Mouse (Mus musculus) liver, embryonic 13.5 days (tissue): ENCODE data around the gene Lmna. TPM values are rescaled to one million over a fixed set of nuclear protein-coding genes. Genes with fewer than 3 reads are reported as not detected.

Experiments used
- ATAC-seq: fragments of 200-750 bp; cut with Nextera tagmentation; 2 replicates; pipeline ENCODE4 v1.8.0; 2017; ENCODE audit warnings: low read depth, mild to moderate bottlenecking, moderate number of reproducible peaks, moderate library complexity
- DNase-seq: peaks from one replicate; pipeline ENCODE4 v3.0.0; 2022
- H3K27ac ChIP-seq: fragments of 300-500 bp; sonication (generic); 2 replicates; pipeline ENCODE4 v1.5.1; 2015; ENCODE audit warnings: moderate library complexity, mild to moderate bottlenecking, inconsistent platforms
- H3K27me3 ChIP-seq: fragments of 300-500 bp; sonication (generic); 2 replicates; pipeline ENCODE4 v1.6.1; 2015; ENCODE audit warnings: mild to moderate bottlenecking, inconsistent platforms
- H3K36me3 ChIP-seq: fragments of 300-500 bp; sonication (generic); 2 replicates; pipeline ENCODE4 v1.6.1; 2015; ENCODE audit warnings: mild to moderate bottlenecking, inconsistent platforms
- H3K4me1 ChIP-seq: fragments of 300-500 bp; sonication (generic); replicated peaks from 2 replicates; pipeline ENCODE4 v1.6.1; 2015; ENCODE audit warnings: inconsistent platforms
- H3K4me2 ChIP-seq: fragments of 300-500 bp; sonication (generic); 2 replicates; pipeline ENCODE4 v1.6.1; 2015; ENCODE audit warnings: inconsistent platforms, mild to moderate bottlenecking, moderate library complexity
- H3K4me3 ChIP-seq: fragments of 300-500 bp; sonication (generic); replicated peaks from 2 replicates; pipeline ENCODE4 v1.5.1; 2015; ENCODE audit warnings: mild to moderate bottlenecking, inconsistent platforms
- H3K9ac ChIP-seq: fragments of 300-500 bp; sonication (generic); 2 replicates; pipeline ENCODE4 v1.6.1; 2015; ENCODE audit warnings: mild to moderate bottlenecking, inconsistent platforms
- H3K9me3 ChIP-seq: fragments of 300-500 bp; sonication (generic); replicated peaks from 2 replicates; pipeline ENCODE4 v1.6.1; 2016; ENCODE audit warnings: inconsistent platforms
- WGBS: fragments of 180-500 bp; shearing (Covaris S2); methylation state at CpG from one replicate; pipeline ENCODE4 v1.1.7; 2015; ENCODE audit not compliant: insufficient replicate concordance; 5-methylcytosine and 5-hydroxymethylcytosine counted together
- polyA plus RNA-seq: library from polyadenylated mRNA; unstranded; fragments of >200 nt; fragmentation: Nextera tagmentation; extraction: Ambion mirVana; gene quantifications from 2 replicates; pipeline ENCODE4 v1.2.1, GENCODE M21; 2015

Lmna gene
- polyA plus RNA-seq, 1 experiment from 2014 or later: 165 TPM

DNA sequence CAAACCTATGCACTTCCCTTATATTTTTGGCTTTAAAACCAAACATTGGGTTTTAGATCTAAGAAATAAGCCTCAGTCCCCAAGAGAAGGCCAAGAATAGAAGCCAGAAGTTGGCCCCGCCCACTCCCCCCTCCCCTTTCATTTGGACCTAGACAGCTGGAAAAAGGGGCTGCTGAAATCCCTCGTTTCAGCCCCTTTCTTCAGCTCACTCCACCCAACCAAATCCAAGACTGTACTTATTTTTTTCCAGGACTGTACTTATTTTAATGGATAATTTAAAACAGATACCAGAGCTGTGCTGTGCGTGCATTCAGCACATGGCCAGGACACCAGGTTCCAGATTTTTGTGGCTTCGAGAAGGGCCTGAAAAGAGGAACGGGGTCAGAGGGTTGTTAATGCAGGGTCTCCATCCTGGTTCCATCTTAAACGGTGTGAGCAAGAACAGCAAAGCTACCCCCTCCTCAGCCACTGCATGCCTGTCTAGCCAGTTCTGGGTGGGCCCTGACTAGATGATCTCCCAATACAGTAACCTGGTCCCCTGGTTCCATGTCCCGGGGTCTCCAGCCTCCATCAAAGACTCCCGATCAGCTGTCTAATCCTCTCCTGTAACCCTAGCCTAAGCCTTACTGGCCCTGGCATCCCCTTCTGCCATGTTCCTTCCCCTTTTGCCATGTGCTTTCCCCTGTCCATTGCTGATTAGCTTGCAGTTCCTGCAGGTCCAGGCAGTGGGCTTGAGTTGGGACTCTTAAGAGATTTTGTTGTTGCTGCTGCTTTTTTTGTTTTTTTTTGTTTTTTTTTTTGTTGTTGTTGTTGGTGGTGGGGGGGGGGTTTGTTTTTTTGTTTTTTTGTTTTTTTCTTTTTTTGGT is 5.6 kb downstream of the Lmna start:
- Histone ChIP-seq H3K27me3 (no peaks in the 10 kb centered on the region), H3K4me2 (no peak overlapping the region; the same call in 1 of the 2 replicates), H3K4me3 (no peak overlapping the region), H3K27ac (peak overlapping the region; percentile 37; the same call in 1 of the 2 replicates), H3K36me3 (peaks cover 10% of the 10 kb centered on the region; the same call in 1 of the 2 replicates), H3K4me1 (peaks cover 54% of the 10 kb centered on the region), H3K9me3 (no peaks in the 10 kb centered on the region), H3K9ac (no peak overlapping the region)
- WGBS: 39% methylated on average over 8 of the region's 8 CpGs
- no peak for DNase-seq
- ATAC-seq: no peak

- H3K27me3 ChIP-seq: no peaks in the 10 kb centered on the region
- WGBS: 27% methylated on average over 4 of the region's 4 CpGs
- peak overlapping the region; percentile 94 for H3K4me3 ChIP-seq
- DNase-seq (no peak), ATAC-seq (0 out of 2 replicates have a peak, but pooled peaks have one; percentile 0)
- peak overlapping the region; percentile 95 for H3K4me2 ChIP-seq
- no peaks in the 10 kb centered on the region for H3K9me3 ChIP-seq
- 0 out of 2 replicates have a peak overlapping the region, but pooled peaks have one; percentile 26 for H3K9ac ChIP-seq
- H3K36me3 ChIP-seq: peaks cover 17% of the 10 kb centered on the region
- H3K4me1 ChIP-seq: peaks cover 57% of the 10 kb centered on the region
- H3K27ac ChIP-seq: peak overlapping the region; percentile 94
Observed at GRCm38 (mm10) chr3:88503505-88503863, 6.3 kb downstream of the Lmna start.

- peak; percentile 92 for ATAC-seq
- WGBS: 2% methylated on average over 55 of the region's 55 CpGs
- H3K4me3 ChIP-seq: peak overlapping the region; percentile 94
Observed at GRCm38 (mm10) chr3:88502641-88503504, 6.9 kb downstream of the Lmna start.

DNA sequence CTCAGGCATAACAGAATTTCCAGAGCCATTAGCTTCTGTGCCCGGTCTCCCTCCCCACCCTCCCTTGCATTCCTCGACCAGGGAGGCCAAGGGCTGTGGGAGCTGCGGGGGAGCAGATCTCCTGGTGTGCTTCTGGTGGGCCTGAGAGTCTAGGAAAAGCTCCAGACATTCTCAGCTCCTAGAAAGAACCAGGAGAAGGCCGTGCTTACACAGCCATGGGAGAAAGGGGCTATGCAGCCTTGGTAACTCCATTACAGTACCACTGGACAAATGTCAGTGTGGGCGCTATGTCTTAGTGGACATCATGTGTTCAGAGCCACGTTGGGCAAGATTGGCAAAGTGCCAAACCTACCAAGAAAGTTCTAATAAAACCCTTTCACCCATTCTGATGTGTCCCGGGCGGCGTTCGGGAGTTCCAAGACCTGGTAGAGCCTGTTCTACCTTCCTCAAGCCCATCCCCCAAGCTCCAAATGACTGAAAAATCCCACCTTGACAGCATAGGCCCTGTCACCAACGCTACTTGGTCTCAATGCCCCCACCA is 7.7 kb downstream of the Lmna start:
- no peak for DNase-seq
- H3K4me2 ChIP-seq: peak overlapping the region; percentile 95
- peak overlapping the region; percentile 94 for H3K4me3 ChIP-seq
- peak; percentile 6; the same call in 1 of the 2 replicates for ATAC-seq
- H3K9me3 ChIP-seq: no peaks in the 10 kb centered on the region
- H3K36me3 ChIP-seq: peaks cover 31% of the 10 kb centered on the region
- peak overlapping the region; percentile 98 for H3K9ac ChIP-seq
- WGBS: 24% methylated on average over 11 of the region's 11 CpGs
- peak overlapping the region; percentile 94 for H3K27ac ChIP-seq
- H3K4me1 ChIP-seq: peaks cover 62% of the 10 kb centered on the region
- no peaks in the 10 kb centered on the region for H3K27me3 ChIP-seq

More at GRCm38 (mm10) chr3:88502641-88503504, 6.9 kb downstream of the Lmna start:
- Histone ChIP-seq H3K4me2 (peak overlapping the region; percentile 95), H3K27ac (peak overlapping the region; percentile 94), H3K36me3 (peaks cover 23% of the 10 kb centered on the region), H3K4me1 (peaks cover 57% of the 10 kb centered on the region), H3K9me3 (no peaks in the 10 kb centered on the region), H3K9ac (peak overlapping the region; percentile 98), H3K27me3 (no peaks in the 10 kb centered on the region)
- DNase-seq: peak; percentile 86

- Histone ChIP-seq H3K4me2 (peak overlapping the region; percentile 95), H3K27me3 (no peaks in the 10 kb centered on the region), H3K36me3 (peaks cover 32% of the 10 kb centered on the region), H3K27ac (peak overlapping the region; percentile 94), H3K9ac (peak overlapping the region; percentile 98), H3K4me3 (peak overlapping the region; percentile 94), H3K4me1 (peaks cover 67% of the 10 kb centered on the region), H3K9me3 (no peaks in the 10 kb centered on the region)
- 27% methylated on average over 6 of the region's 6 CpGs for WGBS
- ATAC-seq (peak; percentile 33), DNase-seq (no peak)
Observed at GRCm38 (mm10) chr3:88501366-88502030, 8.3 kb downstream of the Lmna start.

GRCm38 (mm10) chr3:88500655-88501365 is 8.9 kb downstream of the Lmna start:
- no peak for DNase-seq
- Histone ChIP-seq H3K27me3 (no peaks in the 10 kb centered on the region), H3K4me2 (peak overlapping the region; percentile 95), H3K4me3 (peak overlapping the region; percentile 94), H3K36me3 (peaks cover 39% of the 10 kb centered on the region), H3K9me3 (no peaks in the 10 kb centered on the region), H3K4me1 (peaks cover 74% of the 10 kb centered on the region), H3K27ac (peak overlapping the region; percentile 94), H3K9ac (peak overlapping the region; percentile 98)
- no peak for ATAC-seq
- 51% methylated on average over 4 of the region's 4 CpGs for WGBS

DNA sequence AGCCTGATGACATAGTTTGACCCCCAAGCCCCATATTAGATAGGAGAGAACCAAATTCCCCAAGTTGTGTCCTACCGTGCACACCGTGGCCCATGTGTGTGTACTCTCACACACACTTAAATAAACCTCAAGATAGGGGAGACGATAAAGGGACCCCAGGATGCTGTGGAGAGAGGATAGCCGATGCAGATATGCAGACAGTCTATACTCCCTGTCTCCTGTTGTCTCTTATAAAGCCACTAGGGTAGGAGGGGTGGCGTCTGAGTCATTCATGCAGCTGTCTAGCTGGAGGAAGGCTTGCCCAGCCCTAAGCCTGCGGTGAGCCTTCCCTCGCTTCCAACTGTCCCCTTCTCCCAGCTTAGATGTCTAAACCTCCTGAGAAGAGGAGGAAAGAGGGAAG is 9.7 kb downstream of the Lmna start:
- Histone ChIP-seq H3K4me3 (peak overlapping the region; percentile 94), H3K4me2 (peak overlapping the region; percentile 95), H3K36me3 (peaks cover 44% of the 10 kb centered on the region), H3K9me3 (no peaks in the 10 kb centered on the region), H3K9ac (peak overlapping the region; percentile 98), H3K4me1 (peaks cover 81% of the 10 kb centered on the region), H3K27me3 (no peaks in the 10 kb centered on the region), H3K27ac (peak overlapping the region; percentile 94)
- 35% methylated on average over 7 of the region's 7 CpGs for WGBS
- DNase-seq: no peak
- no peak for ATAC-seq

DNA sequence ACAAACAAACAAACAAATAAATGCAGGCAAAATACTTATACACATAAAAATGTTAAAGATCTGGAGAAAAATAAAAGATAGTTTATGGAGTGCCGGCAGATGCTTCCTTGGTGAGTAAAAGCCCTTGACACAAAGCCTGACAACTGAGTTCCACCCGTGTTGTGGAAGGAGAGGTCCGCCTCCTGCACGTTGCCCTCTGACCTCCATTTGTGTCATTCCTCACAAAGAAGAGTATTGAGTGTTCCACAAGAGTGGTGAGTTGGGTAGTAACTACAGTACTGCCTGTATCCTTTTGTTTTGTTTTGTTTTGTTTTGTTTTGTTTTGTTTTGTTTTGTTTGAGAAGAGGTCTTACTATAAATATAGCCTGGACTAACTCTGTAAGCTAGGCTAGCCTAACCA is 10.2 kb downstream of the Lmna start:
- Histone ChIP-seq H3K36me3 (peaks cover 49% of the 10 kb centered on the region), H3K27me3 (no peaks in the 10 kb centered on the region), H3K4me3 (peak overlapping the region; percentile 94), H3K27ac (peak overlapping the region; percentile 94), H3K9ac (peak overlapping the region; percentile 98), H3K4me1 (peaks cover 86% of the 10 kb centered on the region), H3K4me2 (peak overlapping the region; percentile 95), H3K9me3 (no peaks in the 10 kb centered on the region)
- 77% methylated on average over 4 of the region's 4 CpGs for WGBS
- ATAC-seq (no peak), DNase-seq (no peak)

- 74% methylated on average over 10 of the region's 10 CpGs for WGBS
- Histone ChIP-seq H3K4me3 (peak overlapping the region; percentile 41), H3K9ac (peak overlapping the region; percentile 81), H3K27me3 (no peaks in the 10 kb centered on the region), H3K27ac (peak overlapping the region; percentile 98), H3K4me1 (peaks cover 97% of the 10 kb centered on the region), H3K36me3 (peaks cover 57% of the 10 kb centered on the region), H3K4me2 (peak overlapping the region; percentile 96), H3K9me3 (no peaks in the 10 kb centered on the region)
- ATAC-seq: no peak
- no peak for DNase-seq
Observed at GRCm38 (mm10) chr3:88495741-88496415, 13.9 kb downstream of the Lmna start.
